Mouse (Mus musculus) cerebellum, adult 9-11 months (tissue): Measurements from ENCODE around the gene Gnl1.
A peak's percentile ranks its signal among the peaks of the same experiment; 100 is the strongest.
"Not testable (repeated sequence)": the region's sequence is repeated elsewhere in the genome, so short reads cannot be mapped to it uniquely, and the experiment has no call there.

Source experiments
- DNase-seq: peaks from one replicate; pipeline ENCODE4 v3.0.0; 2022

Gnl1 gene

GRCm38 (mm10) chr17:35979401-35980362, at the start of gene Gnl1, which contains the start of gene Prr3:
TSS of gene Gnl1 (plus strand) at chr17:35979851.
TSS of gene Prr3 (minus strand) at chr17:35980236.
- DNase-seq = peak; percentile 95

- DNase-seq = peak; percentile 9
These were observed 49.0 kb upstream of the Gnl1 start for GRCm38 (mm10) chr17:35930627-35931026.

- no peak for DNase-seq
These were observed 47.0 kb upstream of the Gnl1 start for GRCm38 (mm10) chr17:35932608-35933007.

- DNase-seq = not testable (repeated sequence)
These were observed 43.9 kb upstream of the Gnl1 start for GRCm38 (mm10) chr17:35935763-35936162.

- peak; percentile 48 for DNase-seq
These were observed 41.8 kb upstream of the Gnl1 start for GRCm38 (mm10) chr17:35937700-35938348.

GRCm38 (mm10) chr17:35939108-35939507, 40.5 kb upstream of the Gnl1 start:
- DNase-seq = no peak

- DNase-seq = no peak
These were observed 39.7 kb upstream of the Gnl1 start for GRCm38 (mm10) chr17:35939941-35940340.

GRCm38 (mm10) chr17:35950946-35951345, 28.7 kb upstream of the Gnl1 start:
- not testable (repeated sequence) for DNase-seq

GRCm38 (mm10) chr17:35952559-35952958, 27.1 kb upstream of the Gnl1 start:
- not testable (repeated sequence) for DNase-seq

GRCm38 (mm10) chr17:35954665-35955064, 25.0 kb upstream of the Gnl1 start:
- DNase-seq = no peak

- no peak for DNase-seq
These were observed 21.0 kb upstream of the Gnl1 start for GRCm38 (mm10) chr17:35958533-35959223.

- DNase-seq = no peak
These were observed 16.4 kb upstream of the Gnl1 start for GRCm38 (mm10) chr17:35963279-35963678.

GRCm38 (mm10) chr17:35967621-35968020, 12.0 kb upstream of the Gnl1 start:
- peak; percentile 35 for DNase-seq

- DNase-seq = peak; percentile 98
These were observed 9.9 kb upstream of the Gnl1 start, which contains the start of gene Abcf1 for GRCm38 (mm10) chr17:35969418-35970389. TSS of gene Abcf1 (minus strand) at chr17:35969761.

GRCm38 (mm10) chr17:35972131-35972530, 7.5 kb upstream of the Gnl1 start:
- DNase-seq = no peak

GRCm38 (mm10) chr17:35978811-35979400, 745 bp upstream of the Gnl1 start:
- no peak for DNase-seq

- peak; percentile 83 for DNase-seq
These were observed 708 bp downstream of the Gnl1 start for GRCm38 (mm10) chr17:35980363-35980754.

GRCm38 (mm10) chr17:35981776-35982175, 2.1 kb downstream of the Gnl1 start:
- DNase-seq = peak; percentile 30

- no peak for DNase-seq
These were observed 12.1 kb downstream of the Gnl1 start for GRCm38 (mm10) chr17:35991781-35992180.

- DNase-seq = peak; percentile 79
These were observed 14.0 kb downstream of the Gnl1 start for GRCm38 (mm10) chr17:35993675-35994074.

- peak; percentile 85 for DNase-seq
These were observed 14.7 kb downstream of the Gnl1 start for GRCm38 (mm10) chr17:35994175-35994878.
